Mouse (Mus musculus) midbrain, embryonic 14.5 days (tissue): Measurements from ENCODE around the gene Gm17087. TPM values are rescaled to one million over a fixed set of nuclear protein-coding genes. Genes with fewer than 3 reads are reported as not detected.
A peak's percentile ranks its signal among the peaks of the same experiment; 100 is the strongest.

ENCODE experiments used
- ATAC-seq: fragments of 200-750 bp; cut with Nextera tagmentation; 2 replicates; pipeline ENCODE4 v1.8.0; 2017; ENCODE audit warnings: moderate number of reproducible peaks, moderate library complexity; ENCODE audit not compliant: low FRiP score, low TSS enrichment
- DNase-seq: peaks from one replicate; pipeline ENCODE4 v3.0.0-alpha.2; 2015
- H3K27ac ChIP-seq: fragments of 300-500 bp; sonication (generic); replicated peaks from 2 replicates; pipeline ENCODE4 v1.5.1; 2014; ENCODE audit warnings: mild to moderate bottlenecking, low read depth, low read length, moderate library complexity
- H3K27me3 ChIP-seq: fragments of 300-500 bp; sonication (generic); 2 replicates; pipeline ENCODE4 v1.6.1; 2014; ENCODE audit warnings: low read length, control low read depth, mixed read lengths; ENCODE audit not compliant: control insufficient read depth, insufficient read depth
- H3K36me3 ChIP-seq: fragments of 300-500 bp; sonication (generic); 2 replicates; pipeline ENCODE4 v1.6.1; 2014; ENCODE audit warnings: low read length, control low read depth; ENCODE audit not compliant: control insufficient read depth, insufficient read depth
- H3K4me1 ChIP-seq: fragments of 300-500 bp; sonication (generic); 2 replicates; pipeline ENCODE4 v1.6.1; 2014; ENCODE audit warnings: mild to moderate bottlenecking, antibody characterized with exemption, low read length, control low read depth; ENCODE audit not compliant: control insufficient read depth, insufficient read depth
- H3K4me2 ChIP-seq: fragments of 300-500 bp; sonication (generic); 2 replicates; pipeline ENCODE4 v1.6.1; 2014; ENCODE audit warnings: mild to moderate bottlenecking, low read length, moderate library complexity
- H3K4me3 ChIP-seq: fragments of 300-500 bp; sonication (generic); replicated peaks from 2 replicates; pipeline ENCODE4 v1.5.1; 2014; ENCODE audit warnings: low read depth, low read length
- H3K9ac ChIP-seq: fragments of 300-500 bp; sonication (generic); replicated peaks from 2 replicates; pipeline ENCODE4 v1.6.1; 2014; ENCODE audit warnings: mild to moderate bottlenecking, low read length, moderate library complexity
- H3K9me3 ChIP-seq: fragments of 300-500 bp; sonication (generic); 2 replicates; pipeline ENCODE4 v1.6.1; 2016; ENCODE audit warnings: low read length, control low read depth, mixed read lengths; ENCODE audit not compliant: control insufficient read depth
- whole genome bisulfite sequencing: fragments of 180-500 bp; shearing (Covaris S2); extraction: QIAGEN DNeasy Blood & Tissue Kit; methylation state at CpG from one replicate; pipeline ENCODE4 v1.1.7; 2014; 5-methylcytosine and 5-hydroxymethylcytosine counted together
- polyA plus RNA-seq: library from polyadenylated mRNA; unstranded; fragments of >200 nt; fragmentation: Nextera tagmentation; extraction: Ambion mirVana; gene quantifications from 2 replicates; pipeline ENCODE4 v1.2.1, GENCODE M21; 2014

Gene Gm17087
- polyA plus RNA-seq, 1 experiment from 2014 or later, result not detected

DNA sequence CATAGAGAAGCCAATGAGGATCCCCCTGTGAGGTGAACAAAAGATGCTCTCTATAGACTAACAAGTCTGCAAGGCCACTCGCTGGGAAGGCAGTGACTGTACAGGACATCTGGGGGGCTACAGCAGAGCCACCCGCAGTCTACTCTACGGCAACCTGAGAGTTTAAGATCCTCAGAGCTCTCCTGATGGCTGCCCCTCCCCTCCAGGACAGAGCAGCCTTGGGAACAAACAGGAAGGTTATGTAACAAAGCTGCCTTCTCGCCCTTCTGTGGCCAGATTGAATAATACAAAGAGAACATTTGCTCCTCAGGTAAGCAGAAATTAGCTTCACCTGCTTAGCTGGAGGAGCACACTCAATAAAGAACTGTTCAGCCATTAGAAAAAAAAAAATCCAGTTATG lies 34.1 kb downstream of the Gm17087 start:
- Histone ChIP-seq H3K36me3 (no peaks in the 10 kb centered on the region), H3K9ac (no peak overlapping the region), H3K4me1 (no peaks in the 10 kb centered on the region), H3K27ac (no peak overlapping the region), H3K27me3 (no peaks in the 10 kb centered on the region), H3K4me3 (no peak overlapping the region), H3K4me2 (no peak overlapping the region), H3K9me3 (no peaks in the 10 kb centered on the region)
- 65% methylated on average over 4 of the region's 4 CpGs for WGBS
- ATAC-seq (no peak), DNase-seq (no peak)

DNA sequence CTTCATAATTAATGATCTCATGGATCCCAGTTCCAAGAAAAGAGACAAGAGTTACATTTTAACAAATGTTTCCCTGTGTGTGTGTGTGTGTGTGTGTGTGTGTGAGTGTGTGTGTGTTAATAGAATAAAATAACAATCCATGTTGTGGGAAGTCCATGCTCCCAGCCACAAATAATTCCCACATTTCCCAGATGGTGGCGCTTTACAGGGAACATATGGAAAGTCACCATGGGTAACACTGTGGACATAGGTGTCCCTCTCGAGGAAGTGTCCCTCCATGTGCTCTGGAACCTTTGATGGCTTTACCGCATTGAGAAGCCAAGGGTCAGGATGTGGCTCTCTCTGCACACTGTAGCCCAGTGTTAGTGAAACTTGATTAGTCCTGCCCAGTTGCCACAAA lies 38.1 kb downstream of the Gm17087 start:
- no peak overlapping the region for H3K4me2 ChIP-seq
- H3K9me3 ChIP-seq, result no peaks in the 10 kb centered on the region
- no peaks in the 10 kb centered on the region for H3K36me3 ChIP-seq
- no peak overlapping the region for H3K9ac ChIP-seq
- peaks cover 7% of the 10 kb centered on the region; the same call in 1 of the 2 replicates for H3K27me3 ChIP-seq
- no peak overlapping the region for H3K4me3 ChIP-seq
- no peak for DNase-seq
- no peak for ATAC-seq
- H3K27ac ChIP-seq, result no peak overlapping the region
- peaks cover 11% of the 10 kb centered on the region for H3K4me1 ChIP-seq
- WGBS, result 85% methylated on average over 3 of the region's 3 CpGs

DNA sequence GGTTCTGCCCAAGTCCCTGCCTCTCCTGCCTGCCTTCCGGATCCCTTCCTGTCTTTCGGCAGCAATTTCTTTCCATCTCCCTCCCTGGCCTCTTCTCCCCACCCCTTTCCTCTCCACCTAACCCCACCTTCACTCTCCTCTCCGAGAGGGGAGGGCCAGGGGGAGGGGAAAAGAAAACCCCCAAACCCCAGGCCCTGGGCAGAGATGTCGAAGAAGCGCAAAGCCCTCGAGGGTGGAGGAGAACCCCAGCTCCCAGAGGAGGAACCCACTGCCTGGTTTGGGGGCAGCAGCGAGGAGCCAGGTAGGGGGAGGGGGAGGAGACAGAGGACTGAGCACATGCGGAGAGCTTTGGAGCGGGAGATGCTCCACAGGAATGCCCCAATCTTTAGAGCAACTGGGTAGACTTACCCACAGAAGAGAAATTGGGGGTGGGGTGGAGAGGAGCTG lies 39.9 kb downstream of the Gm17087 start:
- no peak overlapping the region for H3K4me3 ChIP-seq
- peaks cover 17% of the 10 kb centered on the region for H3K4me1 ChIP-seq
- H3K4me2 ChIP-seq, result no peak overlapping the region
- H3K9ac ChIP-seq, result no peak overlapping the region
- no peaks in the 10 kb centered on the region for H3K36me3 ChIP-seq
- no peak for DNase-seq
- no peak overlapping the region for H3K27ac ChIP-seq
- no peaks in the 10 kb centered on the region for H3K9me3 ChIP-seq
- ATAC-seq, result no peak
- WGBS, result 16% methylated on average over 9 of the region's 9 CpGs
- peaks cover 10% of the 10 kb centered on the region for H3K27me3 ChIP-seq

DNA sequence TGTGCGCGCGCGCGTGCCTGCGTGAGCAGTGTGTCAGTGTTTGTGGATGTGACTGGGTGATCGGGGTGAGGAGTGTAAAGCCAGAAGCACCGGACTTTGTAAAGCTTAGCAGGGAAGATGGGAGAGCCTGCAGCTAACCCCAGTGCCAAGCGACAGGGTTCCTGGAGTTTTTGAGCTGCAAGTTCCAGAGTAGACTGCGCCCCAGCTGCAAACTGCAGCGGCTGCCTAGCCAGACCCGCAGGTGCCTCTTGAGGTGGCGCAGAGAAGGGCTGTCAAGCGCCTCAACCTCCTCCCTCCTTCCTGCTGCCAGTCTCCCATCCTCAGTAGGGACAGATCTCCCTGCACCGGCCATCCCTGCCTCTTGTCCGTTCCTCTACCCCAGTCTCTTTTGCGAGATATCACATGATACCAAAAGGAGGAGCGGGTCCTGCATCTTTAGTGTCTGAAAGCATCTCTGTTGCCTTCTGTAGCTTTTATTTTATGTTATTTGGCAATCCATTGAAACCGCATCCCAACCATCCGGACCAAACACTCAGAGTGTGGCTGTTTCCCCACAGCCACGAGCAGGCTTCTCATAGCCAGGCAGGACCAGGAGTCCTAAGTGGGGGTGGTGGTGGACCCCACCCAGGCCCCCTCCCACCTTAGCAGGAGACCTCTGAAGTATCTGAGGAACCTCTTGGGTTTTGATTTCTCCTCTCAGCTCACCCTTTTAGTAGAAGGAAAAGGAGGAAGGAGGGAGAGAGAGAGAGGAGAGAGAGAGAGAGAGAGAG lies 40.6 kb downstream of the Gm17087 start:
- ATAC-seq (no peak), DNase-seq (peak; percentile 58)
- H3K4me1 ChIP-seq, result peaks cover 17% of the 10 kb centered on the region
- H3K27ac ChIP-seq, result no peak overlapping the region
- peak overlapping the region; percentile 58 for H3K4me3 ChIP-seq
- H3K36me3 ChIP-seq, result no peaks in the 10 kb centered on the region
- H3K9ac ChIP-seq, result peak overlapping the region; percentile 5; the same call in 1 of the 2 replicates
- H3K9me3 ChIP-seq, result no peaks in the 10 kb centered on the region
- peak overlapping the region; percentile 70 for H3K4me2 ChIP-seq
- peaks cover 10% of the 10 kb centered on the region for H3K27me3 ChIP-seq
- 2% methylated on average over 21 of the region's 21 CpGs for WGBS

GRCm38 (mm10) chr17:8525225-8525721 lies 41.5 kb downstream of the Gm17087 start, which contains the start of gene Pde10a:
Gene Pde10a, plus strand, starts transcription at chr17:8525372.
- under 1% methylated on average over 22 of the region's 22 CpGs for WGBS
- peak within 1 kb of the TSS; percentile 70 for H3K27ac ChIP-seq
- H3K4me2 ChIP-seq, result peak within 1 kb of the TSS; percentile 70
- H3K9ac ChIP-seq, result peak within 1 kb of the TSS; percentile 64
- peaks cover 17% of the 10 kb centered on the region for H3K4me1 ChIP-seq
- peak within 1 kb of the TSS; percentile 58 for H3K4me3 ChIP-seq
- H3K27me3 ChIP-seq, result peaks cover 10% of the 10 kb centered on the region
- ATAC-seq (no peak; the same call in 1 of the 2 replicates), DNase-seq (peak; percentile 58)
- H3K36me3 ChIP-seq, result no peaks in the 10 kb centered on the region
- H3K9me3 ChIP-seq, result no peaks in the 10 kb centered on the region

DNA sequence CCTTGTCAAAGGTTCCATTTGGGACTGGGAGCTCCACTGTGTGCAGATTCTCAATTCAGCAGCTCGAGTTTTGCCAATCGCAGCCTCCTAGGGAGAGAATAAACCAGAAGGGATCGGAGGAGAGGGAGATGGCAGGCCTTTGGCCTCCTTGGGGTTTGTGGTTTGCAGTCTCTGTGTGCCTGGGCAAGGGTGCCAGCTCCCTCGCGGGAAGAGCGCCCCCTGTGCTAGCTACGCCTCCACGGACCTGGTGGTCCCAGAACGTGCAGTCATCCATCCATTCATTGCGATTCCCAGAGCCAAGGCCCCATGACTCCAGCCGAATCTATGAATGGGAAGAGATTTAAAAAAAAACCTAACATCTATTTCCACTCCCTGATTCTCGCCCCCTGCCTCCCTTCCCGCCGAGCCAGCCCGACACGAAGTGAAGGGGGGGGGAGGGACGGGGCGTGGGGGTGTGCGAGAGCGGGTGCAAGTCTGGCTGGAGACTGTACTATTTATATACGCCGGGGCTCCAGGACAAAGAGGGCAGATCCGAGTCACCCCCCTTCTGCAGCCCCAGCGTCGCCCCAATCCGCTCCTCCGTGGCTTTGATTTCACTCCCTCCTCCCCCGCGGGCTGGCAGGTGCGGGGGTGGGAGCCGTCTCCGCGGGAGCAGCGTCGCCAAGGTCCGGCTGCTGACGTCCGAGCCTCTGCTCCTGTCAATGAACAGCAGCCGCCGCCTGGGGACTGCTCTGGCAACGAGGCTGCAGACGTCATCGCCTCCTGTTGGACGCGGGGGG lies 42.2 kb downstream of the Gm17087 start:
- Histone ChIP-seq H3K4me1 (peaks cover 17% of the 10 kb centered on the region), H3K9me3 (no peaks in the 10 kb centered on the region), H3K4me2 (peak overlapping the region; percentile 70), H3K27ac (peak overlapping the region; percentile 70), H3K36me3 (no peaks in the 10 kb centered on the region), H3K27me3 (peaks cover 10% of the 10 kb centered on the region), H3K9ac (peak overlapping the region; percentile 64), H3K4me3 (peak overlapping the region; percentile 58)
- WGBS, result under 1% methylated on average over 42 of the region's 45 CpGs
- ATAC-seq (peak; percentile 92), DNase-seq (peak; percentile 93)

GRCm38 (mm10) chr17:8523986-8524385 lies 42.8 kb downstream of the Gm17087 start:
- H3K27me3 ChIP-seq, result peaks cover 10% of the 10 kb centered on the region
- H3K4me2 ChIP-seq, result peak overlapping the region; percentile 70
- peak overlapping the region; percentile 70 for H3K27ac ChIP-seq
- ATAC-seq (0 out of 2 replicates have a peak, but pooled peaks have one; percentile 36), DNase-seq (peak; percentile 50)
- 20% methylated on average over 3 of the region's 3 CpGs for whole genome bisulfite sequencing
- peak overlapping the region; percentile 58 for H3K4me3 ChIP-seq
- peak overlapping the region; percentile 64 for H3K9ac ChIP-seq
- peaks cover 17% of the 10 kb centered on the region for H3K4me1 ChIP-seq
- no peaks in the 10 kb centered on the region for H3K9me3 ChIP-seq
- no peaks in the 10 kb centered on the region for H3K36me3 ChIP-seq

GRCm38 (mm10) chr17:8516006-8516405 lies 50.7 kb downstream of the Gm17087 start:
- H3K36me3 ChIP-seq, result no peaks in the 10 kb centered on the region
- ATAC-seq (no peak), DNase-seq (no peak)
- H3K9ac ChIP-seq, result no peak overlapping the region
- H3K4me2 ChIP-seq, result no peak overlapping the region
- H3K4me1 ChIP-seq, result no peaks in the 10 kb centered on the region
- H3K9me3 ChIP-seq, result no peaks in the 10 kb centered on the region
- no peaks in the 10 kb centered on the region for H3K27me3 ChIP-seq
- 87% methylated on average over 6 of the region's 6 CpGs for WGBS
- H3K4me3 ChIP-seq, result no peak overlapping the region
- H3K27ac ChIP-seq, result no peak overlapping the region
